Mouse (Mus musculus): ENCODE data around the gene Erbin. TPM values are rescaled to one million over a fixed set of nuclear protein-coding genes. Genes with fewer than 3 reads are reported as not detected.

Erbin gene
- total RNA-seq, 2 experiments from 2014 or later: 37.5 to 39.2 TPM

DNA sequence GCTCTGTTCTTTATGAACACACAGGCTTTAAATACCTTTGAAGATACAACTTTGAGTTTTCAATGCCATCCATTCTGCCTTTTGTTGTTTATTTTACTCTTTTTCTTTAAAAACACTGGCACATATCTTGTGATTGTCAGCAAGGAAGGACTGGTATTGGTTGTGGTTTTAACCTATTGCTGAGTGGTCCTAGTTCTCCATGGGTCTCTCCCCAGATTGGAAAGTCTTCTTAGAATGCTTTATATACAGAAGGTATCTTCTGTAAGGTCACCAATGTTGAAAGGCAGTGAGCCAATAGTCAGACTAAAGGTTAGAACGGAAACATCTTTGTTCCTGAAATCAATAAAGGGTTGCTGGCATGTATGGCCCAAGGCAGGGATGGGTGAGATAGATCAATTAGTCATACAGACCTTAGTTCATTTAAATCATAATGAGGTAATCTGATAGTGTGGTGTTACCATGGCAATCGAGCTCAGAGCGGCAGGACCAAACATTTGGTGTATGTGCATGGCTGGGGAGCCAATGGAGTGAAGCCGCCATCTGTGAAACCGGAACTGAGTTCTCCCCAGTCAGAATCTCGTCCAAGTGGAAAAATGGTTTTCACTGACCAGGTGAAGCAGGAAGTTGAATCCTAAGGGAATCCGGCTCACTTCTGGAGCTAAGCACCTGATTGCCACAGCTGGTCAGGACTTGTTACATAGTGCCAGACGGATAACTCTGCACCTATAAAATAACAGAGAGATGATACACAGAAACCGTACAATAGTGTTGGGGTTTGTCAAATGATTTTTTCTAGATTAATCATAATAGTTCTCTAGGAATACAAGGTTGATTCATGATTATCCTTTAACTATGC, 125.4 kb downstream of the Erbin start:
- intact Hi-C loops (cut with DNase I): no loop called here
- no peak for TF ChIP-seq CTCF (IDR thresholded peaks at IDR 0.05)
- Histone ChIP-seq H3K4me3 (no peak overlapping the region), H3K27ac (no peak overlapping the region)
- no peak for DNase-seq (ENCODE audit: extremely low spot score in 1 of 2, low spot score in 2 of 2)

DNA sequence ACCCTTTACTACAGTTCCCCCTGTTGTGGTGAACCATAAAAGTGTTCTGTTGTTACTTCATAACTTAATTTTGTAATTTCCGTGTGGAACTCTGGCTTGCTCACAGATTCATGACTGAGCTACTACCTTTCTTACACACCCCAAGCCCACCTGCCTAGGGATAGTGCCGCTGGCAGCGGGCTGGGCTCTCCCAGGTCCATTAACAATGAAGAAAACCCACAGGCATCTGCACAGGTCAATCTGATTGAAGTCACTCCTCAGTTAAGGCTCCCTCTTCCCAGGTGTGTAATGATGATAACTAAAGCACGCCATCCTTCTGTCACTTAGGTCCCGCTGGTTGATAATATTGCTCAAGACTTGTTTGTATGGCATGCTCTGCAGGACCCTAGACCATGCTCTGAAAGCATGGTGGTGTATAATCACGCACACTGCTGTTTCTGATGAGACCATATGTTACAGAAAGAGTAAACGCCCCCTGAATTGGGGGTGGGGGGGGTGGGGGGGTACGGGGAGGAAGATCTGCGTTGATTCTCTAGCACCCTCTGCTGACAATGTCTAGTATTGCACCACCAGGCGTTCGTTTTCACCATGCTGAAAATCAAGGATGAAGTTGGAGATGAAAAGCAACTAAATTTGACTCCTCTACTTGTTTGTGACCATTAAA, 140.3 kb downstream of the Erbin start:
- H3K27ac ChIP-seq: no peak overlapping the region
- H3K4me3 ChIP-seq: no peak overlapping the region
- TF ChIP-seq CTCF (IDR thresholded peaks at IDR 0.05): peak; percentile 87
- intact Hi-C loops (cut with DNase I): loop anchor here (1.0 kb wide), 1 partner anchor 77 kb away; no protein-coding TSS in a partner anchor
- peak in 1 of 2 experiments; percentile 33 for DNase-seq (ENCODE audit: extremely low spot score in 1 of 2, low spot score in 2 of 2)

DNA sequence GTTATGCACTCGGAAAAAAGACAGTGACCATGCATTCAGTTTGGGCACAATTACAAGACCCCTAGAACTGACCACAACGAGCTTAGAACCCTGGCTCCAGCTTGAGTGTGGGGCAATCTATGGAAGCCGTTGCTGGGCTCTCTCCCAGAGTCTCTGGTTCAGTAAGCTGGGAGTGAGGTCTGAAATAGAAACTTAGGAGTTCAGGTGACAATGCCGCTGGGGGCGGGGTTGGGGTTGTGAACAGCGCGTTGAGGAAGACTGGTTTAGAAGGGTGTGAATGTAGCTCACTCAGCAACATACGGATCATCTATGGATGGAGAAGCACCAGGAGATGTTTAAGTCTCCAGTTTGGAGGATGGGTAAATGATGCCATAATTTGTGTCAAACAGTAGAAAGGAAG, 143.2 kb downstream of the Erbin start:
- Histone ChIP-seq H3K4me3 (no peak overlapping the region), H3K27ac (no peak overlapping the region)
- no peak for DNase-seq (ENCODE audit: extremely low spot score in 1 of 2, low spot score in 2 of 2)
- no peak for TF ChIP-seq CTCF (IDR thresholded peaks at IDR 0.05)
- intact Hi-C loops (cut with DNase I): no loop called here

DNA sequence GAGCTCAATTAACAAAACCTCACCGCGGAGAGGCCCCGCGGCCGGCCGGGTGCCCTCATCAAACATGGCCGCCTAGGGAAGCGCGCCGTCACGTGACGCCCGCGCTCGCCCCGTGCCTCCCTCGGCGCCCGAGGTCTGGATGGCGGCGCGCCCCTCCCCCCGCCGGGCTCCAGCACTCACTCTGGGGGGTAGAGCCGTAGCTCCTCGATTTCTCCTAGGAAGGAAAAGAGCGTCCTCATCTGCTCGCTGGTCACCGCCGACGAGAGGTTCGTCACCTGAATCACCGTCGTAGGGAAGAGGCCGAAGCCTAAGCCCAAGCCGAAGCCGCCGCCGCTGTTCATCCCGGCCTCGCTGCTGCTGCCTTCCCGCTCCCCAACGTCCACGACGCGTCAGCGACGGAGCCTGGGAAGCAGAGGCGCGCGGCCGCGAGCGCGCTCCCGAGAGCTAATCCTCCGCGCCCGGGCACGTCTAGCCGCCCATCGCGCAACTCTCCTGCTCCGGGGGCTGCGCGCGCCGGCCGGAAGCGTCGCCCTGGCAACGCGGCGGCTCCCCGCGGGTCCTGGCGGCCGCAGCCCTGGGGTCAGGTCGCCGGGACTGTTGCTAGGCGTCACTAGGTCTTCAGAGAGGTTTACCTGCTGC, 146.1 kb downstream of the Erbin start, which contains the start of gene Srek1:
Gene Srek1 (minus strand): TSS at position 490 of the 639 bp plus-strand sequence.
- peak within 1 kb of the TSS; percentile 88 for H3K4me3 ChIP-seq
- no peak for TF ChIP-seq CTCF (IDR thresholded peaks at IDR 0.05)
- intact Hi-C loops (cut with DNase I): loop anchor here (5.0 kb wide), 1 partner anchor 333 kb away; the partner anchor contains the start of genes Nln and Sgtb

DNA sequence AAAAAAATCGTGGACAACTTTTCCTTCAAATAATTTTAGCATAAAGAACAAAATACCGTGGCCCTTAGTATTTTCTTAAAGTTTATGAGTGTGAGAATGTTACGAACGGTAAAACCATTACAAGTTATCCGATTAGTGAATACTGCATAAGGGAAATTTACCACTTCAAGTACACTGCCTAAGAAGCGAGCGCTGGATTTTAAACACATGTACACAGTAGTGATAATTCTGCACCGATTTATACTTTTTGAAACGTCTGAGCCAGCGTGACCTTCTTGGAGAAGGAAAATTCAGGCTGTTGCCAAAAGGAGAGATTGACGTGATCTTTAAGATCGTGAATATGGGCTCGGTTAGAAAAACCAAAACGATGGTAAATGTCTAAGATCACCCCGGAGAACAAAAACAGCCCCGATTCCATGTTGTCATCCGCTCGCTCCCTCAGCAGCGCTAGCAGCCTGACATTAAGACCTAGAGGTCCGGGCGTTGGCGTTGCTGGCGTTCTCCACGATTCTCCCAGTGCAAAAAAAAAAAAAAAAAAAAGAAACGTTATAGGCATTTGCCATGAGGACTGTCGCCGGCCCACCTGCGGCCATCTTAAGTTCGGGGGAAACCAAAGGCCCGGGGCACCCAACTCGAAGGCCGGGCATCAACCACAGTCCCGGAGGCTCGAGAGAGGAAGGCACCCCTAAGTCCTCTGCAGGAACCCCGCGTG, 146.8 kb downstream of the Erbin start:
- Histone ChIP-seq H3K4me3 (peak overlapping the region; percentile 88), H3K27ac (peak overlapping the region; percentile 95)
- no peak for DNase-seq (ENCODE audit: extremely low spot score in 1 of 2, low spot score in 2 of 2)
- intact Hi-C loops (cut with DNase I): loop anchor here (5.0 kb wide), 1 partner anchor 334 kb away; the partner anchor contains the start of genes Nln and Sgtb
- no peak for TF ChIP-seq CTCF (IDR thresholded peaks at IDR 0.05)

More for the DNA sequence above, 146.1 kb downstream of the Erbin start, which contains the start of gene Srek1:
- peak; percentile 96 to 97 for DNase-seq (ENCODE audit: extremely low spot score in 1 of 2, low spot score in 2 of 2)
- H3K27ac ChIP-seq: peak within 1 kb of the TSS; percentile 95

DNA sequence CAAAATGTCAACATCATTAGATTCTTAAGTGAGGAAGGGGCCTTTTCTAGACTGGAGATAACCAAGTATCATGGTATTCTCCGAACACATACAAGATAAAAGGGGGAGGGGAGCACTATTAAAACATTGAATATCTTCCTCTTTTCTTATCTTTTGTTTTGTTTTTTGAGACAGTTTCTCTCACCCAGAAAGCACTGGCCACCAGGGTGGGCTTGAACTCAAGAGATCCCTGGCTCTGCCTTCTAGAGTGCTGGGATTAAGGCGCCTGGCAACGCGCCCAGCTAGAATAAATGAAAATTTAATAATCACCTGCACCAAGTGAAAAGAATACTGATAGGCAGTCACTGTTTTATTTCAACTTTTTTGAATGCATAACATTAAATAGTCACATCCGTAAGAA, 147.4 kb downstream of the Erbin start:
- intact Hi-C loops (cut with DNase I): loop anchor here (5.0 kb wide), 1 partner anchor 334 kb away; the partner anchor contains the start of genes Nln and Sgtb
- H3K27ac ChIP-seq: no peak overlapping the region; the same call in 1 of the 2 replicates
- DNase-seq (ENCODE audit: extremely low spot score in 1 of 2, low spot score in 2 of 2): no peak
- no peak; the same call in 1 of the 2 replicates for TF ChIP-seq CTCF (IDR thresholded peaks at IDR 0.05)
- H3K4me3 ChIP-seq: peak overlapping the region; percentile 88

DNA sequence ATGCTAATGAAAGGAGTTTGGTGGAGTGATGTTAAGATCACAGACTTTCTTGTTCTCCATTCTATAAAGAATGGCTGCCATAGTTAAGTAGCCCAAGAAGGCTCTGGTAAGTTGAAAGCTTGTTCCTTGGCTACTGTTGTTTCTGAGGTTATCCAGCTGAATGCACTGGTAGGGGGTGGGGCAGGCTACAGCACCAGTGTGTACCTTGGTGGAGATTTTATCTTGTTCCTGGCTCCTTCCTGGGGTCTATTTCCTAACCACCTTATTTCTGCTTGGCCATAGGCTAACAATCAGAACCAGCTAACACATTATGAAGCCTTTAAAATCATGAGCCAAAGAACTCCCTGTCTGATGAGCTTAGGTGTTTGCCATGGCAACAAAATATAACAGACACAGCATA, 149.5 kb downstream of the Erbin start:
- intact Hi-C loops (cut with DNase I): loop anchor here (5.0 kb wide), 1 partner anchor 336 kb away; the partner anchor contains the start of genes Nln and Sgtb
- DNase-seq (ENCODE audit: extremely low spot score in 1 of 2, low spot score in 2 of 2): no peak
- Histone ChIP-seq H3K27ac (no peak overlapping the region), H3K4me3 (no peak overlapping the region)
- TF ChIP-seq CTCF (IDR thresholded peaks at IDR 0.05): no peak

Other genes starting within 250 kb of the Erbin start
- 10 to 100 TPM; 74.8 to 80.2 TPM for gene Srek1, start 145.9 kb downstream of the Erbin start, total RNA-seq (2021)
- gene Nln, start 189.1 kb upstream of the Erbin start, total RNA-seq (2021): 10 to 100 TPM; 24.1 to 27.0 TPM
- 100 to 1,000 TPM; 133 to 139 TPM for gene Sgtb, start 189.2 kb upstream of the Erbin start, total RNA-seq (2021)